Mouse (Mus musculus) stomach, embryonic 15.5 days (tissue): ENCODE measurements around the gene Stpg1. TPM values are rescaled to one million over a fixed set of nuclear protein-coding genes. Genes with fewer than 3 reads are reported as not detected.

ENCODE experiments used
- ATAC-seq: fragments of 200-750 bp; cut with Nextera tagmentation; 2 replicates; pipeline ENCODE4 v1.8.0; 2017; ENCODE audit warnings: low read depth, moderate number of reproducible peaks, moderate TSS enrichment; ENCODE audit not compliant: insufficient read depth, low FRiP score
- H3K27ac ChIP-seq: fragments of 300-500 bp; sonication (generic); 2 replicates; pipeline ENCODE4 v1.5.1; 2015; ENCODE audit warnings: mild to moderate bottlenecking, inconsistent platforms
- H3K27me3 ChIP-seq: fragments of 300-500 bp; sonication (generic); replicated peaks from 2 replicates; pipeline ENCODE4 v1.6.1; 2015; ENCODE audit warnings: inconsistent platforms
- H3K36me3 ChIP-seq: fragments of 300-500 bp; sonication (generic); 2 replicates; pipeline ENCODE4 v1.6.1; 2015; ENCODE audit warnings: inconsistent platforms
- H3K4me1 ChIP-seq: fragments of 300-500 bp; sonication (generic); 2 replicates; pipeline ENCODE4 v1.6.1; 2015; ENCODE audit warnings: inconsistent platforms
- H3K4me2 ChIP-seq: fragments of 300-500 bp; sonication (generic); 2 replicates; pipeline ENCODE4 v1.6.1; 2015; ENCODE audit warnings: mild to moderate bottlenecking, inconsistent platforms
- H3K4me3 ChIP-seq: fragments of 300-500 bp; sonication (generic); replicated peaks from 2 replicates; pipeline ENCODE4 v1.5.1; 2015; ENCODE audit warnings: inconsistent platforms
- H3K9ac ChIP-seq: fragments of 300-500 bp; sonication (generic); 2 replicates; pipeline ENCODE4 v1.6.1; 2015; ENCODE audit warnings: inconsistent platforms
- H3K9me3 ChIP-seq: fragments of 300-500 bp; sonication (generic); 2 replicates; pipeline ENCODE4 v1.6.1; 2016; ENCODE audit warnings: inconsistent platforms
- WGBS: fragments of 180-500 bp; shearing (Covaris S2); methylation state at CpG from one replicate; pipeline ENCODE4 v1.1.7; 2015; 5-methylcytosine and 5-hydroxymethylcytosine counted together
- polyA plus RNA-seq: library from polyadenylated mRNA; unstranded; fragments of >200 nt; fragmentation: Nextera tagmentation; extraction: Ambion mirVana; gene quantifications from 2 replicates; pipeline ENCODE4 v1.2.1, GENCODE M21; 2015

Stpg1 gene
- polyA plus RNA-seq, 1 experiment from 2014 or later: 0.27 TPM

DNA sequence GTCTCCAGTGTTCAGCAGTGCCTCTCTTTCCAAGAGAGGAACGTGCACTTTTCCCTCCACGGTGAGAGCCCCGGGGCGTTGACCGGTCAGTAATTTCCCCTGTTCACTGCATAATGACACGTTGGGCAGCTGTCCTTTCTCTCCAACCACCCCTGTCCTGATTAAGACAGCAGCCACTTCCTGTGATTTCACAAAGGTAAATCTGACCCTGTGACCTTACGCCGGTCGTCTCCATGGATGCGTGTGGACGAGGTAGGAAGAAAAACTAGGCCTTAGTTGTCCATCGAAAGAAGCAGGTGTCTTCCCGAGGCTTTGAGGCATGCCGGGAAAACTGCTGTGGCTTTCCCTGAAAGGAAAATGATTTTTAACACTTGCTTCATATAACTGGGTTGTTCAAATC is 20.3 kb downstream of the Stpg1 start:
- Histone ChIP-seq H3K4me2 (no peak overlapping the region), H3K4me3 (no peak overlapping the region), H3K36me3 (no peaks in the 10 kb centered on the region), H3K4me1 (no peaks in the 10 kb centered on the region), H3K9me3 (no peaks in the 10 kb centered on the region), H3K9ac (no peak overlapping the region), H3K27me3 (no peaks in the 10 kb centered on the region), H3K27ac (no peak overlapping the region)
- WGBS: 69% methylated on average over 14 of the region's 14 CpGs
- ATAC-seq: no peak

DNA sequence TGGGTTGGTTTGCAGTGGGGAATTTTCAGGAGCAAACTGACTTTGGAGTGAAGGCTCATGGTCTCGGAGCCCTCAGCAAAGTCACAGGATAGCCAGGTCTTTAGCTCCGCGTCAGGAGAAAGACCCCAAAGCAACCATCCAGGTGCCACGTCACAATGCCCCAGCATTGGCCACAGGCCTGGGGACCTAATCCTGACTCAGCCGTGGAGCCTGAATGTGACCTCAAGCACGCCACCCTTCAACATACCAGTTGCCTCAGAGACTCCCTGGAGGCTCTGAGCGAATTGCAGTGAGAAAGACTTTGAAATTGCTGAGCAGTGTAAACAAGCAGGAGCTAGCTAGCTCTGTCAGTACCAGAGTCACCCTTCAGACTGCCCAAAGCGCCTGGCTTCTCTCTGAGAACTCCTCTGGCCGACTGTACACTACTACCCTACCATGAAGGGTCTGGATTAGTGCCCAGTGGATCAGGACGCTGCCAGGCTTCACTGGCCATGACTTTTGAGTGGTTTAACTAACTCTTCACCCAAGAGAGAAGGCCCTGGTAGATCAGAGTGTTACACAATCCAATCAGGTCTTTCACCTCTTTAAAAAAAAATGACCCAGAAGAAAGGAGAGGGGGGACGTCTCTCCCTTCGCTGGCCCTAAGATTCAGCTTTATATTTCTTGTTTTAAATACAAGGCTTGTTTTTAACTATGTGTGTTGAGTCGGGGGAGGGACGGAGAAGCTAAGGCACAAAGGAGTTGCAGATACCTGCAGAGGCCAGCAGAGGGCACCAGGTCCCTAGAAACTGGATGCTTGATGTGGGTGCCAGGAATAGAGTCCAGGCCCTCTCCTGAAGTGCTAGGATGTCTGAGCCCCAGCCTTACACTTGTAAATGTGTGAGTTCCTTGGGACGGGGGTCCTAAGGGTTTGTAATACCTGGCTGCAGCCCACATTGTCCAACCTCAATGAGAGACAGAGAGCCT is 22.0 kb downstream of the Stpg1 start:
- no peak overlapping the region for H3K4me2 ChIP-seq
- whole genome bisulfite sequencing: 52% methylated on average over 15 of the region's 15 CpGs
- no peaks in the 10 kb centered on the region for H3K4me1 ChIP-seq
- no peaks in the 10 kb centered on the region for H3K27me3 ChIP-seq
- H3K9ac ChIP-seq: no peak overlapping the region
- H3K9me3 ChIP-seq: no peaks in the 10 kb centered on the region
- H3K36me3 ChIP-seq: no peaks in the 10 kb centered on the region
- H3K4me3 ChIP-seq: no peak overlapping the region
- H3K27ac ChIP-seq: peak overlapping the region; percentile 54
- ATAC-seq: no peak

DNA sequence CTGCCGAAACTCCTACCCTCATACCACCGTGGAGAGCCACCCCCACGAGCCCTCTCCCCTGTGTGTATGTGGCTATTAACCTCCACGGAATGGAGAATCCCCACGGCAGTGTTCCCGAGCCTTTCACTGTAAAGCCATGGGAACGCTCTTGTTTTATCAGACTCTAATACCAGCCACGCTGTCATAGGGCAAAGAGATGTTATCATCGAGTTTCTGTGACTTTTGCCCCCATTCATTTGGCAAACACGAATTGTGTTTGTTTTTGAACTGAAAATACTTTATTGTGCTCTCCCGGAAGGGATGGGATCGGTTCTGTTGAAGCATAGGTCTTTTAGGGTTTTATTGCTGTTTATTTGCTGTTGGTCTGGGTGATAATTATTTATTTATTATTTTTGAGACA is 23.5 kb downstream of the Stpg1 start:
- H3K4me2 ChIP-seq: no peak overlapping the region
- H3K27me3 ChIP-seq: no peaks in the 10 kb centered on the region
- no peaks in the 10 kb centered on the region for H3K9me3 ChIP-seq
- H3K36me3 ChIP-seq: no peaks in the 10 kb centered on the region
- WGBS: 68% methylated on average over 12 of the region's 12 CpGs
- H3K9ac ChIP-seq: no peak overlapping the region
- H3K27ac ChIP-seq: no peak overlapping the region; the same call in 1 of the 2 replicates
- no peak for ATAC-seq
- H3K4me1 ChIP-seq: no peaks in the 10 kb centered on the region
- no peak overlapping the region for H3K4me3 ChIP-seq

DNA sequence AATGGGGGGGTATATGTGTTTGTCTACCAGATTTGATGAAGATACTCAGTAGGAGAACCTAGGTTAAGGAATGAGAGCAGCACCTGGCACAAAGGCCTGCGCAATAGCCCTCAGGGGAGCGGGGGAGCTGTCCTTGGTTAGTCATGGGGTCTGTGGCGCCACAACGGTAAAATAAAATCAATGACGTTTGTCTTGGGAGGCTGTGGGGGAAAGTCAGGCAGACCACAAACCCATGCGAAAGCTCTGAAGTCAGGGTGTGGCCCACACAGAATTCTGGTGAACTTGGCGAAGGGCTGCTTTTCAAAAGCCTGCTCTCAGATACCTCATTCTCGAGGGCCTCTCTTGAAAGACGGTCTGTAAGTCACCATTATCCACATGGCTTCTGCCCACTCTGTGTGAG is 25.8 kb downstream of the Stpg1 start:
- H3K4me2 ChIP-seq: no peak overlapping the region
- no peak for ATAC-seq
- H3K9ac ChIP-seq: no peak overlapping the region
- 63% methylated on average over 9 of the region's 9 CpGs for WGBS
- H3K27ac ChIP-seq: no peak overlapping the region
- H3K9me3 ChIP-seq: no peaks in the 10 kb centered on the region
- no peaks in the 10 kb centered on the region for H3K36me3 ChIP-seq
- H3K4me1 ChIP-seq: no peaks in the 10 kb centered on the region
- H3K27me3 ChIP-seq: no peaks in the 10 kb centered on the region; the same call in 1 of the 2 replicates
- H3K4me3 ChIP-seq: no peak overlapping the region

DNA sequence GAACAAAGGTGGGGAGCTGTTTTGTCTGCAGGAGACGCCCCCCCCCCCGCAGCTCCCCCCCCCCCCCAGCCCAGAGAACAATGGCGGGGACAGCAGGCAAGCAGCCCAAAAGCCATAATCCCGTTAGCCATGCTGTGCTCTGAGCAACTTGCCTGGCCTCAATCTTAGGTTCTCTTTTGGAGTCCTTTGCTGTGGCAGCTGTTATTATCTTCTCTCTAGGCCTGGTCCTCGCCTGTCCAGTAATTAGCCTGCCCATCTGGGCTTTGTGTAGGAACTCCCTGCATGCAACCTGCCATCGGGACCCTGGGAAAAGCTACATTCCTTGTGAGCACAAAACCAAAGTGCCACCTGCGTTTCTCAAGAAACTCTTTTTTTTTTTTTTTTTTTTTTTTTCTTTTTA is 29.3 kb downstream of the Stpg1 start:
- ATAC-seq: no peak
- WGBS: 13% methylated on average over 6 of the region's 7 CpGs
- Histone ChIP-seq H3K9ac (no peak overlapping the region), H3K4me3 (no peak overlapping the region), H3K4me1 (no peaks in the 10 kb centered on the region), H3K36me3 (no peaks in the 10 kb centered on the region), H3K27me3 (no peaks in the 10 kb centered on the region; the same call in 1 of the 2 replicates), H3K4me2 (no peak overlapping the region), H3K9me3 (no peaks in the 10 kb centered on the region), H3K27ac (0 out of 2 replicates have a peak overlapping the region, but pooled peaks have one; percentile 4)

DNA sequence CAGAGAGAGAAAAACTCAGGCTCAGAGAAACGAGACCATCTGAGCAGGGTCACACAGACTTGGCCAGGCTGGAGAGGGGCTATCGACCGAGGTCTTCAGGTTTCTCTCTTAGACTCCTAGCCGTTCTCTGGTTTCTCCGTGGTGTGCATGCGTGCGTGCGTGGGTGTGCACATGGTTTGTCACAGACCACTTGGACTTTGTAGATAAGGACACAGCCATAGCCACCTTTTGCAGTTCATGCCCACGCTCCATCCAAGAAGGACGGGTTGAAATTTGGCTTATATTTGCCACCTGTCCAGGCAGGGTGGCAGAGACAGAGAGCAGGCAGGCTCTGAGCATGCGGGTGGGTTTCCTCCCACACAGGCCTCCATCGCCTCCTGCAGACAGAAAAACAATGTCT is 30.5 kb downstream of the Stpg1 start:
- no peak overlapping the region for H3K9ac ChIP-seq
- H3K9me3 ChIP-seq: no peaks in the 10 kb centered on the region

DNA sequence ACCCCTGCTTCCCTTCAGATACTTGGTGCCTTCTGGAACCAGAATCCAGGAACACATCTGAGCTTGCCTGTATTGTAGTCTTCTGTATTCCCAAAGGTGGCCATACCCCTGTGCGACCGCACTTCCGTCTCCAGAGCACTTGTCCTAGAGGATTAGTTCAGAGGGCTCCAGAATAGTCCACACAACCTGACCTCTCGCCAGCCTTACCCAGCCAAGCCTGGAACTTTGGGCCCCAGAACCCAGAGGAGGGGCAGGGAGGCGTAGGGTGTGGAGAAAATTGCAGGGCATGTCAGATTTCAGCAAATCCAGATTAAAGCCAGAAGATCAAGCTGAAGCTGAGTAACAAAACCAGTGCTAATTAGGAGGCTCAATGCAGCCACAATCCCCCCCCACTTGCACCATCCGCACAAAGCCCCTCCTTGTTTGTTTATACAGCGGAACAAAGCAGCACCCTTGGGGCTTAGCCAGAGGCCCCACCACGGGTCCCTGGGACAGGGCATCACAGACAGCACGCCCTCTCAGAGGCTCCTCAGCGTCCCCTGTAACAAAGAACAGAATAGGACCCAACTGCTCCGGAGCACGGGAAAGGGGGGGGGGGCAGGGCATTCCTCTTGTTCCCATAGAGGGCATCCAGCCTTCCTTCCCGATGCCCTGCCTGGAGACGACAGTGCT is 31.6 kb downstream of the Stpg1 start:
- no peaks in the 10 kb centered on the region for H3K4me1 ChIP-seq
- no peaks in the 10 kb centered on the region for H3K36me3 ChIP-seq
- no peak overlapping the region for H3K4me3 ChIP-seq
- WGBS: 37% methylated on average over 14 of the region's 14 CpGs
- ATAC-seq: no peak
- no peak overlapping the region for H3K9ac ChIP-seq
- H3K4me2 ChIP-seq: no peak overlapping the region
- no peak overlapping the region for H3K27ac ChIP-seq
- H3K27me3 ChIP-seq: no peaks in the 10 kb centered on the region; the same call in 1 of the 2 replicates
- H3K9me3 ChIP-seq: no peaks in the 10 kb centered on the region

More for the DNA sequence above, 30.5 kb downstream of the Stpg1 start:
- H3K36me3 ChIP-seq: no peaks in the 10 kb centered on the region
- H3K4me1 ChIP-seq: no peaks in the 10 kb centered on the region
- no peak overlapping the region for H3K27ac ChIP-seq
- H3K27me3 ChIP-seq: no peaks in the 10 kb centered on the region; the same call in 1 of the 2 replicates
- no peak overlapping the region for H3K4me3 ChIP-seq
- WGBS: 70% methylated on average over 12 of the region's 12 CpGs
- no peak for ATAC-seq
- no peak overlapping the region for H3K4me2 ChIP-seq

DNA sequence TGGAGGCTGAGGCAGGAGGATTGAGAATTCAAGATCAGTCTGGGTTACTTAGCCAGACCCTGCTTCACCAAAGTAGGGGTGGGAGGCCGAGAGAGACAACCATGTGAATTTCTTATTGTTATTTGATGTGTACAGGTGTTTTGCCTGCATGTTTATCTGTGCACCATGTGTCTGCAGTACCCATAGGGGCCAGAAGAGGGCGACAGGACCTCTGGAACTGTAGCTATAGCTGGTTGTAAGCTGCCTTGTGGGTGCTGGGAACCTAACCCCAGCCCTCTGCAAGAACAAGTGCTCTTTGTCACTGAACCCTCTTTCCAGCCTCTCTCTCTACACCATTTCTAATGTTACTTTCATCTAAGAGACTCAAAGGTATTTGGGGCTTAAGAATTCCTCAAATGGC is 35.7 kb downstream of the Stpg1 start:
- WGBS: 63% methylated on average over 2 of the region's 2 CpGs
- ATAC-seq: no peak
- H3K27ac ChIP-seq: no peak overlapping the region
- no peaks in the 10 kb centered on the region for H3K36me3 ChIP-seq
- no peaks in the 10 kb centered on the region; the same call in 1 of the 2 replicates for H3K27me3 ChIP-seq
- no peak overlapping the region for H3K9ac ChIP-seq
- H3K4me3 ChIP-seq: no peak overlapping the region
- H3K4me2 ChIP-seq: no peak overlapping the region
- no peaks in the 10 kb centered on the region for H3K4me1 ChIP-seq
- no peaks in the 10 kb centered on the region for H3K9me3 ChIP-seq

DNA sequence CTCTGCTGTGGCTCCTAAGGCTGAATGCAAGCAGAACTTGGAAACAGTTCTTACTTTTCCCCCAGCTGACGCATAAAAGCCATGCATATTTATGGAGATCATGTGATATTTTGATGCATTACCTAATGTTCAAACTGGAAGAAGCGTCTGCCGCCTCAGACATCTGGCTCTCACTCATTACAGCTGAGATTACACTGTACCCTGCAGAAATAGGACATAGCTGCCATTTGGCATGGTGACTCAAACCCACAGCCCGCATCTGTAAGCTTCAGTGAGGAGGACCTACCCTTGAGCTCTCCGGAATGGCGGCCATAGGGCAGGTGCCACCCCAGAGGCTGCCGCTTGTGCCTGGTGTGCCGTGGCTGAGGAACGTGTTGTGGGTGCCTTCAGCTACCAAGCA is 36.6 kb downstream of the Stpg1 start:
- H3K27me3 ChIP-seq: no peaks in the 10 kb centered on the region
- H3K36me3 ChIP-seq: no peaks in the 10 kb centered on the region
- no peaks in the 10 kb centered on the region for H3K9me3 ChIP-seq
- 84% methylated on average over 9 of the region's 9 CpGs for WGBS
- H3K9ac ChIP-seq: no peak overlapping the region
- H3K4me3 ChIP-seq: no peak overlapping the region
- no peak overlapping the region for H3K4me2 ChIP-seq
- no peak overlapping the region for H3K27ac ChIP-seq
- no peak for ATAC-seq
- H3K4me1 ChIP-seq: no peaks in the 10 kb centered on the region

DNA sequence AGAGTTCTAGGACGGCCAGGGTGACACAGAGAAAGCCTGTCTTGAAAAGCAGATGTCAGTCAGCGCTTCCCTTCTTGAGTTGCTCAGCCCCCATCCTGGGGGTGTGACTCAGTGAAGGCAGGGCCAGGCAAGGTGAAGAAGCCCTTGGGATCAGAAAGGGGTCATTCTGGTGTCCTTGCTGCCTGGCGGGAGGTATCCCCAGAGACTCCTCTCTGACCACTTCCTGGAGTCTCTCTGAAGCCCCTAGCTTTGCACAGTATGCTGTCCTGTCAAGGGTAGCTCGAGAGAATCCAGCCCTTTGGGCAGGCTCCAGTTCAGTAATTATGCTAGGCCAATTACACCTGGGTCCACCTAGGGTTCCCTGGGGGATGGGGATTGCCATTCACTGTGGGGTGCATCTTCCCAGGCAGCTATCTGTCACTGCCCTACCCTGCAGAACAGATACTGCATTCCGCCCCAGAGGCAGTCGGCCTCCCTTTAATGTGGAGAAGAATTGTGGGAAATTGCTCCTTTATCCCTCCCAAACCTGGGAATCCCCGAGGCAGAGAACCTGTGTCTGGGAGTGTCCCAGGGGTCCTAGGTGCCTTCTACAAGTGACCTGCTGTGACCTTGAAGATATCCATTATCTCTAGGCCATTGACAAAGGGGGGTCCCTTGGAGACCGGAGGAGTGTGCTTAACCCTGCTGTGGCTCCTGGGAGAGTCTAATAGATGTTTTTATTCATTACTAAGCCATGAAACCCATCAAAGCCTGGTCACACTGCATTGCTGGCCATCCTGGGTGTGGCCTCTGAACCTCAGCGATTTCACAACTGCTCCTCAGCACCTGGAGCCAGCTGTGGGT is 37.4 kb downstream of the Stpg1 start:
- no peak overlapping the region for H3K4me2 ChIP-seq
- no peak overlapping the region for H3K9ac ChIP-seq
- H3K27ac ChIP-seq: no peak overlapping the region
- no peaks in the 10 kb centered on the region for H3K27me3 ChIP-seq
- no peak overlapping the region for H3K4me3 ChIP-seq
- H3K4me1 ChIP-seq: no peaks in the 10 kb centered on the region
- no peaks in the 10 kb centered on the region for H3K9me3 ChIP-seq
- WGBS: 52% methylated on average over 9 of the region's 9 CpGs
- H3K36me3 ChIP-seq: no peaks in the 10 kb centered on the region
- ATAC-seq: no peak

DNA sequence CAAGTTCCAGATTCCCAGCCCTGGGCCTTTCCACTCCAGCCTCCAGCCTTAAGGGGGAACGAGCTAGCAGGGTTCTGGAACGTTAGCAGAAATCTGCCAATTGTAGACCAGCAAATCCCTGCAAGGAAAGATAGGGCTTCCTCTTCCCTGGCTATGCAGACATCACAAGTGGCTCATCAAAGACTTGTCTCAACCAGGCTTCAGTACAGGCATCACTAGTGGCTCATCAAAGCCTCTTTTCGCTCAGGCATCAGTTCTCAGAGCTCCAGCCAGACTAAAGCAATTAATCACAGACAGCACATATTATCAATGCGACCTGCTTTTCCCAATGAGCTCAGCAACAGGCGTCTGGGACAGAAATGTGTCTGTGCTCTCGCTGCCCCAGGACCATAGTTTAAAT is 38.4 kb downstream of the Stpg1 start:
- Histone ChIP-seq H3K4me2 (no peak overlapping the region), H3K9ac (no peak overlapping the region), H3K4me3 (no peak overlapping the region), H3K9me3 (no peaks in the 10 kb centered on the region), H3K27me3 (no peaks in the 10 kb centered on the region), H3K27ac (no peak overlapping the region), H3K4me1 (no peaks in the 10 kb centered on the region), H3K36me3 (no peaks in the 10 kb centered on the region)
- WGBS: 63% methylated on average over 6 of the region's 6 CpGs
- no peak for ATAC-seq
